Mouse (Mus musculus) heart, postnatal 0 days (tissue): ENCODE results near the gene Ankrd44.

Source experiments
- CTCF ChIP-seq: IDR thresholded peaks from 2 replicates; pipeline ENCODE4 v1.5.1; 2016; ENCODE audit warnings: antibody characterized with exemption, control low read depth, low read depth
- EP300 ChIP-seq: IDR thresholded peaks from 2 replicates; pipeline ENCODE4 v1.6.1; 2016; ENCODE audit warnings: antibody characterized with exemption, low read depth

GRCm38 (mm10) chr1:54901084-54901483 lies 25.1 kb downstream of the Ankrd44 start:
- TF ChIP-seq CTCF: no peak
- no peak for TF ChIP-seq EP300
